Mouse (Mus musculus): ENCODE measurements around the gene Cyp2e1.

DNA sequence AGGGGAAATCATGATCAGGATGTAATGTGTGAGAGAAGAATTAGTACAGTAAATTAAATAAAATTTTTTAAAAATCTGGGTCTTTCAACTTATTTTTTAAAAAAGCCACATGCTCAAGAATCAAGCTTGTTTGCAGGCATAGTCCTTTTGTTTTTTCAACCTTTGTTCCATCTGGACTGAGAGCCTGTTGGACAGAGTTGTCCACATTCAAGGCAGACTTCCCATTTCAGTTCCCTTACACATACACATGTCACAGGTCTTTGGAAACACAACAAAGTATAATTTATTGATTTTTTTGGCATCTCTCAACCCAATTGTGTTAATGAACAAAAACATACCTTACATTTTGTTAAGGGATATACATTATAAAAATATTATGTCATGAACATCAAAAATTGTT is 9.0 kb upstream of the Cyp2e1 start:
- no peak for TF ChIP-seq POLR2A (IDR thresholded peaks at IDR 0.05; ENCODE audit: borderline replicate concordance, control insufficient read depth, low read depth, low read length)
- TF ChIP-seq CTCF (IDR thresholded peaks at IDR 0.05; ENCODE audit: control insufficient read depth, insufficient read depth, low read length) = no peak
